Mouse (Mus musculus) heart, embryonic 15.5 days (tissue): ENCODE results near the gene Hnf1b. TPM values are rescaled to one million over a fixed set of nuclear protein-coding genes. Genes with fewer than 3 reads are reported as not detected.

Experiments
- ATAC-seq: fragments of 200-750 bp; cut with Nextera tagmentation; replicated peaks from 2 replicates; pipeline ENCODE4 v1.8.0; 2017; ENCODE audit warnings: low read depth, moderate TSS enrichment; ENCODE audit not compliant: insufficient number of reproducible peaks, insufficient read depth, low FRiP score
- H3K27ac ChIP-seq: fragments of 300-500 bp; sonication (generic); 2 replicates; pipeline ENCODE4 v1.5.1; 2015; ENCODE audit warnings: mild to moderate bottlenecking, inconsistent platforms
- H3K27me3 ChIP-seq: fragments of 300-500 bp; sonication (generic); 2 replicates; pipeline ENCODE4 v1.6.1; 2015; ENCODE audit warnings: inconsistent platforms
- H3K36me3 ChIP-seq: fragments of 300-500 bp; sonication (generic); 2 replicates; pipeline ENCODE4 v1.6.1; 2015; ENCODE audit warnings: mild to moderate bottlenecking, inconsistent platforms
- H3K4me1 ChIP-seq: fragments of 300-500 bp; sonication (generic); replicated peaks from 2 replicates; pipeline ENCODE4 v1.6.1; 2015; ENCODE audit warnings: inconsistent platforms
- H3K4me2 ChIP-seq: fragments of 300-500 bp; sonication (generic); 2 replicates; pipeline ENCODE4 v1.6.1; 2015; ENCODE audit warnings: inconsistent platforms, mild to moderate bottlenecking, moderate library complexity
- H3K4me3 ChIP-seq: fragments of 300-500 bp; sonication (generic); 2 replicates; pipeline ENCODE4 v1.5.1; 2015; ENCODE audit warnings: mild to moderate bottlenecking, inconsistent platforms
- H3K9ac ChIP-seq: fragments of 300-500 bp; sonication (generic); 2 replicates; pipeline ENCODE4 v1.6.1; 2015; ENCODE audit warnings: mild to moderate bottlenecking, inconsistent platforms
- H3K9me3 ChIP-seq: fragments of 300-500 bp; sonication (generic); replicated peaks from 2 replicates; pipeline ENCODE4 v1.6.1; 2016; ENCODE audit warnings: inconsistent platforms
- WGBS: fragments of 180-500 bp; shearing (Covaris S2); methylation state at CpG from one replicate; pipeline ENCODE4 v1.1.7; 2015; ENCODE audit warnings: mixed read lengths; 5-methylcytosine and 5-hydroxymethylcytosine counted together
- polyA plus RNA-seq: library from polyadenylated mRNA; unstranded; fragments of >200 nt; fragmentation: Nextera tagmentation; extraction: Ambion mirVana; gene quantifications from 2 replicates; pipeline ENCODE4 v1.2.1, GENCODE M21; 2015

Gene Hnf1b
- polyA plus RNA-seq, 1 experiment from 2014 or later, result 0.40 TPM

- H3K36me3 ChIP-seq, result peaks cover 40% of the 10 kb centered on the region
- peaks cover 24% of the 10 kb centered on the region for H3K27me3 ChIP-seq
- under 1% methylated on average over 49 of the region's 49 CpGs for WGBS
- H3K4me1 ChIP-seq, result peaks cover 12% of the 10 kb centered on the region
- peak; percentile 81 for ATAC-seq
- peak within 1 kb of the TSS; percentile 92 for H3K4me3 ChIP-seq
- peak within 1 kb of the TSS; percentile 72 for H3K4me2 ChIP-seq
- H3K9ac ChIP-seq, result peak within 1 kb of the TSS; percentile 80
- H3K27ac ChIP-seq, result peak within 1 kb of the TSS; percentile 75
- no peaks in the 10 kb centered on the region for H3K9me3 ChIP-seq
Measured at GRCm38 (mm10) chr11:83941950-83942840, 92.3 kb downstream of the Hnf1b start, which contains the start of gene Ddx52. Gene Ddx52 (plus strand): TSS chr11:83942062.

Other genes with a start within 250 kb of the Hnf1b start
- gene Rpl9-ps1, start 204.4 kb upstream of the Hnf1b start, polyA plus RNA-seq, result not detected in 2 replicates
- gene Ccl3, start 200.7 kb upstream of the Hnf1b start, polyA plus RNA-seq, result 1.0 and 1.1 TPM in 2 replicates
- 1.1 and 1.3 TPM in 2 replicates for gene Ccl4, start 187.5 kb upstream of the Hnf1b start, polyA plus RNA-seq
- gene Wfdc17, start 146.1 kb upstream of the Hnf1b start, polyA plus RNA-seq, result 1.4 and 2.2 TPM in 2 replicates
- gene Wfdc18, start 141.0 kb upstream of the Hnf1b start, polyA plus RNA-seq, result 6.5 and 6.9 TPM in 2 replicates
- 0.67 and 3.6 TPM in 2 replicates for gene Wfdc21, start 103.1 kb upstream of the Hnf1b start, polyA plus RNA-seq
- 13.2 and 16.4 TPM in 2 replicates for gene Heatr6, start 96.4 kb upstream of the Hnf1b start, polyA plus RNA-seq
- 18.7 and 18.9 TPM in 2 replicates for gene Ddx52, start 92.0 kb downstream of the Hnf1b start, polyA plus RNA-seq
- gene Synrg, start 114.4 kb downstream of the Hnf1b start, polyA plus RNA-seq, result 6.2 and 8.8 TPM in 2 replicates
- gene Dusp14, start 219.2 kb downstream of the Hnf1b start, polyA plus RNA-seq, result 4.3 and 8.9 TPM in 2 replicates